Comparison of ENCODE assay signal across 10 mouse cellular contexts in genomic region chr1:162857766-162858747, GRCm38 (mm10). TPM values are rescaled to one million over a fixed set of nuclear protein-coding genes. Genes with fewer than 3 reads are reported as not detected.
DNase-seq lines count a peak whose midpoint lies in the region; ATAC-seq lines count a peak whose summit lies in the region.
"Had no signal": no experiment of that assay in that cellular context is flagged by ENCODE, and none has a peak within 500 bp of the region (broad histone marks: within the 10 kb centered on the region; RNA-seq: fewer than 3 reads in every experiment).

No protein-coding gene starts in this region.

- peaks cover 4% of the 10 kb centered on the region for H3K4me1 ChIP-seq in hindbrain, embryonic 15.5 days (replicated peaks)
- H3K4me1 ChIP-seq in midbrain, embryonic 10.5 days: peaks cover 29% of the 10 kb centered on the region

- peak; percentile 50; the same call in 1 of the 2 replicates for ATAC-seq in hindbrain, embryonic 15.5 days (ENCODE audit: low FRiP score, low read depth)
- ATAC-seq in megakaryocyte-erythroid progenitor cell, adult 5-6 weeks (replicated peaks; ENCODE audit: low FRiP score, low TSS enrichment, poor library complexity, severe bottlenecking): no peak

- H3K9ac ChIP-seq in hindbrain, embryonic 15.5 days: no peak overlapping the region
- H3K9ac ChIP-seq: liver, embryonic 14.5 days had no signal

- peak overlapping the region; percentile 77 for H3K27ac ChIP-seq in hindbrain, embryonic 15.5 days (replicated peaks)
- peak overlapping the region; percentile 78 for H3K27ac ChIP-seq in midbrain, embryonic 10.5 days (replicated peaks)
- H3K27ac ChIP-seq: liver, embryonic 14.5 days had no signal

- no peaks in the 10 kb centered on the region for H3K9me3 ChIP-seq in hindbrain, embryonic 15.5 days
- H3K9me3 ChIP-seq in midbrain, embryonic 10.5 days (replicated peaks): no peaks in the 10 kb centered on the region

- 55% methylated on average over 17 of the region's 18 CpGs for WGBS in hindbrain, embryonic 15.5 days
- WGBS in midbrain, embryonic 10.5 days: 73% methylated on average over 18 of the region's 18 CpGs

- peak; percentile 4 for DNase-seq in heart, adult 11 months
- no peak for DNase-seq in heart, adult 9 months (ENCODE audit: low spot score in 2 of 2)
- DNase-seq in ZHBTc4 (ENCODE audit: low read depth, low spot score): peak; percentile 6
- DNase-seq in midbrain, embryonic 10.5 days (ENCODE audit: low spot score): no peak
- DNase-seq in right cerebral cortex, postnatal 10 days (ENCODE audit: low spot score in 2 of 2): no peak
- no peak for DNase-seq in B cell, adult 2 months
- DNase-seq: right cerebral cortex, adult 18-20 months had no signal

- no peaks in the 10 kb centered on the region for H3K36me3 ChIP-seq in hindbrain, embryonic 15.5 days
- no peaks in the 10 kb centered on the region for H3K36me3 ChIP-seq in midbrain, embryonic 10.5 days

- 0 out of 2 replicates have a peak overlapping the region, but pooled peaks have one; percentile 8 for H3K4me3 ChIP-seq in hindbrain, embryonic 15.5 days
- 0 out of 2 replicates have a peak overlapping the region, but pooled peaks have one; percentile 7 for H3K4me3 ChIP-seq in midbrain, embryonic 10.5 days

- peak overlapping the region; percentile 40 for H3K4me2 ChIP-seq in hindbrain, embryonic 15.5 days

- H3K27me3 ChIP-seq in hindbrain, embryonic 15.5 days: no peaks in the 10 kb centered on the region
- no peaks in the 10 kb centered on the region for H3K27me3 ChIP-seq in midbrain, embryonic 10.5 days (ENCODE audit: low read depth, poor library complexity, severe bottlenecking)

RNA-seq across cellular contexts. Expression of gene Fmo1, which starts 8.4 kb away (rescaled TPM):
- polyA plus RNA-seq in hindbrain, embryonic 15.5 days (2015; fragmentation: Nextera tagmentation; extraction: Ambion mirVana): 28.9 and 31.1 TPM in 2 replicates
- polyA plus RNA-seq in midbrain, embryonic 10.5 days (2016; fragmentation: Nextera tagmentation; extraction: Ambion mirVana): 10.9 and 14.7 TPM in 2 replicates
- not detected in 2 replicates for total RNA-seq in megakaryocyte-erythroid progenitor cell, adult 5-6 weeks (2014; fragmentation: Nextera tagmentation)
- not detected in 2 replicates for total RNA-seq in megakaryocyte-erythroid progenitor cell, adult 5-6 weeks (2017)

RNA-seq across cellular contexts. Expression of gene Fmo2, which starts 40.5 kb away (rescaled TPM):
- polyA plus RNA-seq in hindbrain, embryonic 15.5 days (2015; fragmentation: Nextera tagmentation; extraction: Ambion mirVana): 0.19 and 0.42 TPM in 2 replicates
- polyA plus RNA-seq in midbrain, embryonic 10.5 days (2016; fragmentation: Nextera tagmentation; extraction: Ambion mirVana): 0.02 TPM in 1 of 2 replicates, not detected in the other
- not detected in 2 replicates for total RNA-seq in megakaryocyte-erythroid progenitor cell, adult 5-6 weeks (2014; fragmentation: Nextera tagmentation)
- total RNA-seq in megakaryocyte-erythroid progenitor cell, adult 5-6 weeks (2017): not detected in 2 replicates

RNA-seq across cellular contexts. Expression of gene Fmo4, which starts 44.3 kb away (rescaled TPM):
- polyA plus RNA-seq in hindbrain, embryonic 15.5 days (2015; fragmentation: Nextera tagmentation; extraction: Ambion mirVana): 0.30 and 0.60 TPM in 2 replicates
- polyA plus RNA-seq in midbrain, embryonic 10.5 days (2016; fragmentation: Nextera tagmentation; extraction: Ambion mirVana): 0.58 and 0.95 TPM in 2 replicates
- not detected in 2 replicates for total RNA-seq in megakaryocyte-erythroid progenitor cell, adult 5-6 weeks (2014; fragmentation: Nextera tagmentation)
- 0.42 TPM in 1 of 2 replicates, not detected in the other for total RNA-seq in megakaryocyte-erythroid progenitor cell, adult 5-6 weeks (2017)

Comparison
In these comparisons a context has a peak if more than half of its experiments do, and no peak if none do; other contexts are left out.
1. DNase-seq: peak in heart, adult 11 months (single experiment) and ZHBTc4 (single experiment); none in heart, adult 9 months (0 of 2), midbrain, embryonic 10.5 days (single experiment), right cerebral cortex, postnatal 10 days (0 of 2) and B cell, adult 2 months (0 of 2).